Mouse (Mus musculus): ENCODE data around the gene Kl. TPM values are rescaled to one million over a fixed set of nuclear protein-coding genes. Genes with fewer than 3 reads are reported as not detected.

Kl gene
- polyA plus RNA-seq, 1 experiment from 2014 or later: 0.91 TPM

DNA sequence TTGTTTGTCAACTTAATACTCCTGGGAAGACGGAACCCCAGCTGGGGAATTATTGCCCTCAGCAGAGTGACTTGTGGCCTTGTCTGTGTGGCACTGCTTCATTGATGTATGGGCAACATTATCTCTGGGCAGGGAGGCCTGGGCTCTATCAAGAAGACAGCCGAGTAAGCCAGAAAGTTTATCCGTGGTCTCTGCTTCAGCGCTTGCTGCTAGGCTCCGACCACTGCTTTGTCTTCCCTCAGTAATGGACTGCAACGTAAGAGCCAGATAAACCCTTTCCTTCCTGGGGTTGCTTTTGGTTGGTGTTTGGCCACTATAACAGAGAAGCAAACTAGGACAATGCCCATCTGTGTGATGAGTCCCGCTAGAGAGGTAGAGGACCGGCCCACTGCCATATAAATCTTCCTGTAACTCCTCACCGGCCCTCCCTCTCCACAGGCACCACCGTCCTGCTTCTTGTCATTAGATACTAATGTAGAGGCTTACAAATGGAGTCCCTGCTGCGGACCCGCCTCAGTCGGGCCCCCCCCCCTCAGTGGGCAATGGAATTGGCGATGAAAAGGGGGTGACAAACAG lies 25.1 kb downstream of the Kl start:
- H3K4me3 ChIP-seq (replicated peaks; ENCODE audit: low read depth, low read length): no peak overlapping the region
- 82% methylated on average over 14 of the region's 14 CpGs for WGBS
- no peaks in the 10 kb centered on the region for H3K36me3 ChIP-seq (ENCODE audit: control insufficient read depth, insufficient read depth, low read length)
- no peaks in the 10 kb centered on the region for H3K4me1 ChIP-seq (ENCODE audit: control insufficient read depth, insufficient read depth, low read length)
- ATAC-seq (ENCODE audit: low FRiP score, low TSS enrichment) (no peak), DNase-seq (no peak)
- H3K4me2 ChIP-seq (ENCODE audit: low read length): no peak overlapping the region
- H3K27ac ChIP-seq (replicated peaks; ENCODE audit: low read depth, low read length): no peak overlapping the region
- H3K27me3 ChIP-seq (ENCODE audit: control insufficient read depth, insufficient read depth, low read length): no peaks in the 10 kb centered on the region
- H3K9me3 ChIP-seq (ENCODE audit: control insufficient read depth, low read length): no peaks in the 10 kb centered on the region
- no peak overlapping the region for H3K9ac ChIP-seq (replicated peaks; ENCODE audit: low read length)

DNA sequence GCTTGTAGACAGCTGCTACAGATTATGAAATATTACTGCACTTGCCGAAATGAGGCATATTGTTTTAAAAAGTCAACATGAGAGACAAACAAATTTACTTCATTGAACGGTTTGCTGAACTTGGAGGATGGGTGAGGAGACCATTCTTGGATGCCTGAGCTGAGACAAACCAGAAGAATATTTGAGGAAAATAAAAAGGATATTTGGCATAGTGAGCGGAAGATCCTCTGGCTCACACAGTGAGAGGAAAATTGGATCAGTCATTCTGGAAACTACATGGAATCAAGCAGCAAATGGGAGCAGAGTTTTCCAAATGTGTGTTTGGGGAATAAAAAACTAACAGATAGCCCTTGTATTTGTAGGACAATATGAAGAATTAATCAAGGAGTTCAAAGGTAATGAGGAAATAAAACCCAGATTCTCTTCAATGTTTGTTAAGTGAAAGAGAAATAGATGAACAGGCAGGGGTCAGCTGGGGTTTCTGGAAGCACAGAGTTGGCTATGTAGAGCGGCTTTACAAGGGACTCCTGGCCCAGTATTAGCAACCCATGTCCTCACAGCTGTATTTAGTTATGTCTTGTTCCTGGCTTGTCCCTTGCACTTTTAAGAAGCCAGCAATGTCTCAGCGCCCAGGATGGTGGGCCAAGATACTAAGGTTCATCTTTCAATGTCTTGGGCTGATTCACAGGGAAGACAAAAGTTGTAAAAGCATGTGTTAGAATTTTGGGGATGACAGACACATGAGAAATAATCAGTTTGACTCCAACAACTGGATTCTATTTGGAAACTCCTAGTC lies 27.1 kb downstream of the Kl start:
- H3K27me3 ChIP-seq (ENCODE audit: control insufficient read depth, insufficient read depth, low read length): no peaks in the 10 kb centered on the region
- 90% methylated on average over 5 of the region's 5 CpGs for WGBS
- no peaks in the 10 kb centered on the region for H3K4me1 ChIP-seq (ENCODE audit: control insufficient read depth, insufficient read depth, low read length)
- H3K27ac ChIP-seq (replicated peaks; ENCODE audit: low read depth, low read length): no peak overlapping the region
- H3K36me3 ChIP-seq (ENCODE audit: control insufficient read depth, insufficient read depth, low read length): no peaks in the 10 kb centered on the region
- H3K4me2 ChIP-seq (ENCODE audit: low read length): no peak overlapping the region
- DNase-seq (no peak), ATAC-seq (ENCODE audit: low FRiP score, low TSS enrichment) (no peak)
- H3K9me3 ChIP-seq (ENCODE audit: control insufficient read depth, low read length): no peaks in the 10 kb centered on the region
- H3K4me3 ChIP-seq (replicated peaks; ENCODE audit: low read depth, low read length): no peak overlapping the region
- H3K9ac ChIP-seq (replicated peaks; ENCODE audit: low read length): no peak overlapping the region

DNA sequence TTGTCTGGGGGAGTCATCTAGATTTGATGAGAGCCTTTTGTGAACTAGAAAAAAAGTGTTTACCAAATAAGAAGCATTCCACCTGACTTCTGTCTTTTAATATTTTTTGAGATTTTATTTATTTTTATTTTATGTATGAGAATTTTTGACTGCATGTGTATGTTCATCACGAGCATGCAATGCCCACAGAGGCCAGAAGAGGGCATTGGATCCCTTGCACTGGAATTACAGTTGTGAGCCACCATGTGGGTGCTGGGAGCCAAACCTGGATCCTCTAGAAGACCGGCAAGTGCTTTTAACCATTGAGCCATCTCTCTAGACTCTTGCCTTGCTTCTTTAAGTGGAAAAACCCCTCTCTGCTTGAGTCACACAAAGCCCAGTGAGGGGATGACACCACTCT lies 29.7 kb downstream of the Kl start:
- Histone ChIP-seq H3K9me3 (ENCODE audit: control insufficient read depth, low read length) (no peaks in the 10 kb centered on the region), H3K4me3 (replicated peaks; ENCODE audit: low read depth, low read length) (no peak overlapping the region), H3K9ac (replicated peaks; ENCODE audit: low read length) (no peak overlapping the region), H3K4me2 (ENCODE audit: low read length) (no peak overlapping the region), H3K27me3 (ENCODE audit: control insufficient read depth, insufficient read depth, low read length) (no peaks in the 10 kb centered on the region), H3K36me3 (ENCODE audit: control insufficient read depth, insufficient read depth, low read length) (no peaks in the 10 kb centered on the region), H3K4me1 (ENCODE audit: control insufficient read depth, insufficient read depth, low read length) (no peaks in the 10 kb centered on the region), H3K27ac (replicated peaks; ENCODE audit: low read depth, low read length) (no peak overlapping the region)
- DNase-seq (no peak), ATAC-seq (ENCODE audit: low FRiP score, low TSS enrichment) (no peak)
- 94% methylated on average over 2 of the region's 2 CpGs for WGBS

DNA sequence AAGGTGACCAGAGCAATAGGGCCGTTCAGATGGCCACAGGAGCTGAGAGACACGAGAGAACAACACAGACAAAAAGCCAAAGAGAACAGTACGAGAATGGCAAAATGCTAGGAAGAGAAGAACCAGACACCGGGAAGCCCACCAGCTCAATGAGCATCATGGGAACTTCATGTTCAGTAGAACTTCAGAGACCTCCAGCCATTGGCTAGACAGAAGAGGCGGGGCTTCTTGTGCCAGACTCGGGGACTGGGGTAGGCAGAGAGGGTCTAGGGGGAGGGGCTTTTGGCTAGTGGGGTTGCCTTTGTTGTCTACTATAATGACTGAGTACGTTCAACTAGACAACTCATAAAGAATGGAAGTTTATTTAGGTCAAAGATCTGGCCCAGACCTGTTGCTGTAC lies 41.7 kb downstream of the Kl start:
- 89% methylated on average over 7 of the region's 7 CpGs for WGBS
- Histone ChIP-seq H3K9me3 (ENCODE audit: control insufficient read depth, low read length) (no peaks in the 10 kb centered on the region), H3K4me2 (ENCODE audit: low read length) (no peak overlapping the region), H3K9ac (replicated peaks; ENCODE audit: low read length) (no peak overlapping the region), H3K36me3 (ENCODE audit: control insufficient read depth, insufficient read depth, low read length) (no peaks in the 10 kb centered on the region), H3K27me3 (ENCODE audit: control insufficient read depth, insufficient read depth, low read length) (no peaks in the 10 kb centered on the region), H3K4me3 (replicated peaks; ENCODE audit: low read depth, low read length) (no peak overlapping the region), H3K27ac (replicated peaks; ENCODE audit: low read depth, low read length) (no peak overlapping the region), H3K4me1 (ENCODE audit: control insufficient read depth, insufficient read depth, low read length) (no peaks in the 10 kb centered on the region)
- no peak for ATAC-seq (ENCODE audit: low FRiP score, low TSS enrichment)
- no peak for DNase-seq

DNA sequence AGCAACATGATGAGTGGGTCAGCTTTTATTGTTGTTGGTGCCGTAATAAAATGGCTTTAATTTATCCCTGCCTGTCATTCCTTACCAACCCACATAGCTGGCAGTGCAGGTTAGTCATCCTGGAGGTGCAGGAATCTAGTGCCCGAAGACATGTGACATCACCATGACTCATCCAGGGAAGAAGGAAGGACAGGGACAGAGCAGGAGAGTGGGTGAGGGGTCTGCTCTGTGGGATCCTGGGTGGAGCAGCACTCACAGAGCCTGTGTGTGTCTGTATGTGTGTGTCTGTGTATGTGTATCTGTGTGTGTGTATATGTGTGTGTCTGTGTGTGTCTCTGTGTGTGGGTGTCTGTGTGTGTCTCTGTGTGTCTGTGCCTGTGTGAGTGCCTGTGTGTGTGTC lies 44.2 kb downstream of the Kl start:
- no peak overlapping the region for H3K9ac ChIP-seq (replicated peaks; ENCODE audit: low read length)
- DNase-seq (no peak), ATAC-seq (ENCODE audit: low FRiP score, low TSS enrichment) (no peak)
- H3K4me2 ChIP-seq (ENCODE audit: low read length): no peak overlapping the region
- no peaks in the 10 kb centered on the region for H3K9me3 ChIP-seq (ENCODE audit: control insufficient read depth, low read length)
- 90% methylated on average over 2 of the region's 2 CpGs for WGBS
- no peak overlapping the region for H3K4me3 ChIP-seq (replicated peaks; ENCODE audit: low read depth, low read length)
- H3K27ac ChIP-seq (replicated peaks; ENCODE audit: low read depth, low read length): no peak overlapping the region
- no peaks in the 10 kb centered on the region for H3K4me1 ChIP-seq (ENCODE audit: control insufficient read depth, insufficient read depth, low read length)
- H3K36me3 ChIP-seq (ENCODE audit: control insufficient read depth, insufficient read depth, low read length): no peaks in the 10 kb centered on the region
- H3K27me3 ChIP-seq (ENCODE audit: control insufficient read depth, insufficient read depth, low read length): no peaks in the 10 kb centered on the region

DNA sequence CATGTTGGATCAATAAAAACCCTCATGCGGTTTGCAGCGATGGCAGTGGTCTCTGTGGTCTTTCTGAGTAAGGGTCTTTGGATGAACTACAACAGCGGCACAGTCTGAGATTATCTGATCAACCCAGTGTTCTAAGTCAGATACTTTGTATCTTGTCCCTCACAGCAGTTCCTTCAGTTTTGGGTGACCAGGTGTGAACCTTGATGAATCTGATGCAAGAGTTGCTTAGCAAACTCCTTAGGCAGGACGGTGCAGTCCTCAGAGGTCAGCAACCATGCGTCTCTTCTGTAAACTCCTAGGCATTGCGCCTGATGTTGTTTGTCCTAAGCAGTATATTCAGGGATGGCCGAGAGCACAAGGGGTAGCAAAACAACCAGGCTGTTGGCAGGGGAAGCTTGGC lies 48.7 kb downstream of the Kl start:
- Histone ChIP-seq H3K4me1 (ENCODE audit: control insufficient read depth, insufficient read depth, low read length) (no peaks in the 10 kb centered on the region), H3K4me2 (ENCODE audit: low read length) (no peak overlapping the region), H3K36me3 (ENCODE audit: control insufficient read depth, insufficient read depth, low read length) (no peaks in the 10 kb centered on the region), H3K9me3 (ENCODE audit: control insufficient read depth, low read length) (no peaks in the 10 kb centered on the region), H3K27ac (replicated peaks; ENCODE audit: low read depth, low read length) (no peak overlapping the region), H3K4me3 (replicated peaks; ENCODE audit: low read depth, low read length) (no peak overlapping the region), H3K9ac (replicated peaks; ENCODE audit: low read length) (no peak overlapping the region), H3K27me3 (ENCODE audit: control insufficient read depth, insufficient read depth, low read length) (no peaks in the 10 kb centered on the region)
- ATAC-seq (ENCODE audit: low FRiP score, low TSS enrichment) (no peak), DNase-seq (no peak)
- WGBS: 91% methylated on average over 7 of the region's 7 CpGs

DNA sequence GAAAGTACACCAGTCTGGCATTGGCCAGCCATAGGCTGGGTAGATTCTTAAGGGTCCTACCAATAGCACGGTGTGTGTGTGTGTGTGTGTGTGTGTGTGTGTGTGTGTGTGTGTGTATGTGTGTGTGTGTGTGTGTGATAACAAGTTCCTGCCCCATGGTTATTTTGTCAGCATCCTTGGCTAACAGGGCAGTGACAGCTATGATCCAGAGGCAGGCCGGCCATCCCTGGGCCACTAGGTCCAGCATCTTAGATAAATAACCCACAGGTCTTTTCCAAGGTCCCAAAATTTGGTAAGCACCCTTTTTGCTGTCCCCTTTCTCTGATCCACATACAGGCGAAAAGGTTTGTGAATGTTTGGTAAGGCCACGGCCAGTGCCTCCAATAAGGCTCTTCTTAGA lies 49.6 kb downstream of the Kl start:
- H3K27me3 ChIP-seq (ENCODE audit: control insufficient read depth, insufficient read depth, low read length): no peaks in the 10 kb centered on the region
- H3K27ac ChIP-seq (replicated peaks; ENCODE audit: low read depth, low read length): no peak overlapping the region
- no peaks in the 10 kb centered on the region for H3K4me1 ChIP-seq (ENCODE audit: control insufficient read depth, insufficient read depth, low read length)
- H3K9me3 ChIP-seq (ENCODE audit: control insufficient read depth, low read length): no peaks in the 10 kb centered on the region
- H3K4me2 ChIP-seq (ENCODE audit: low read length): no peak overlapping the region
- ATAC-seq (ENCODE audit: low FRiP score, low TSS enrichment): no peak
- H3K36me3 ChIP-seq (ENCODE audit: control insufficient read depth, insufficient read depth, low read length): no peaks in the 10 kb centered on the region
- H3K9ac ChIP-seq (replicated peaks; ENCODE audit: low read length): no peak overlapping the region
- no peak overlapping the region for H3K4me3 ChIP-seq (replicated peaks; ENCODE audit: low read depth, low read length)
- no peak for DNase-seq
- 97% methylated on average over 4 of the region's 4 CpGs for WGBS

DNA sequence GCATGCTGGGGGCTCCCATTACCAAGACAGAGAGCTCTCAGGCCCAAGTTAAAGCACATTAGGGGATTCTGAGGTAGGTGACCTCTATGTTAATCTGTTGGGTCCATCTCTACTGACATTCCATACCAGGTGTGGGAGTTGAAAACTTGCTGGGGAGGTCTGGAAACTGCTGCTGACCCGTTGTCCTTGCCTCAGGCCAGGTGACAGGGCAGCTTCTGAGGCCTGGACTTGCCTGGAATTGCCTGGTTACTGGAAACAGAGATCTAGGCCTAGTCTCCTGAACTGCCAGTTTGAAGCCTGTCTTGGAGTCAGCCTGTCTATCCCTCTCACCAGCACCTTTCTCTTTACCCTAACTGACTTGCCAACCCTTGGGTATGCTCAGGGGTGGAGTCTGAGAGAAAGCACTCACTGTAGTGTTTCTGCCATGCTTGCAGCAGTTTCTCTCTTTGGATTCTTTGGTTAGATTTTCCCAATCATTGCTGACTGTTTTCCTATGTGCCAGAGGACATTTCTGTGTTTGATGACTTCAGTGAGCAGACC lies 51.9 kb downstream of the Kl start:
- no peaks in the 10 kb centered on the region for H3K4me1 ChIP-seq (ENCODE audit: control insufficient read depth, insufficient read depth, low read length)
- no peak overlapping the region for H3K4me2 ChIP-seq (ENCODE audit: low read length)
- WGBS: 72% methylated on average over 1 of the region's 1 CpGs
- H3K27me3 ChIP-seq (ENCODE audit: control insufficient read depth, insufficient read depth, low read length): no peaks in the 10 kb centered on the region
- ATAC-seq (ENCODE audit: low FRiP score, low TSS enrichment) (no peak), DNase-seq (no peak)
- no peak overlapping the region for H3K9ac ChIP-seq (replicated peaks; ENCODE audit: low read length)
- H3K9me3 ChIP-seq (ENCODE audit: control insufficient read depth, low read length): no peaks in the 10 kb centered on the region
- no peak overlapping the region for H3K27ac ChIP-seq (replicated peaks; ENCODE audit: low read depth, low read length)
- no peak overlapping the region for H3K4me3 ChIP-seq (replicated peaks; ENCODE audit: low read depth, low read length)
- H3K36me3 ChIP-seq (ENCODE audit: control insufficient read depth, insufficient read depth, low read length): no peaks in the 10 kb centered on the region

DNA sequence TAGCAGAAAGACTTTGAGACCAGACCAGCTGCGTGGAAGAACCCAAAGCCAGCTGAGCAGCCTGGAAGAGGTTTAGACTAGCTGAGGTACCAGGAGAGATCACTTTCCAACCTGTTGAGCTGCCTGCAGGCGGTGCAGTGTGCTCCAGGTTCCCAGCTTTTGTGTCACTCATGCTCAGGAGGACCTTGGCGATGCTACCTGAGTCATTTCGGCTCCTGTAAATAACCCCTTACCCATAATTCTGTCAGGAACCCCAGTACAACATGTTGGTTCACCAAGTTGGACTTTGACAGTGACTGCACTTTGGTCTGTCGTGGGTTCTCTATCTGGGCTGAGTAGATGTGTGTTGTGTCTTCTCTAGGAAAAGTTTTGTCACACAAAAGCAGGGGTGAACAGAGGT lies 66.0 kb downstream of the Kl start:
- DNase-seq (no peak), ATAC-seq (ENCODE audit: low FRiP score, low TSS enrichment) (no peak)
- no peaks in the 10 kb centered on the region for H3K9me3 ChIP-seq (ENCODE audit: control insufficient read depth, low read length)
- H3K27me3 ChIP-seq (ENCODE audit: control insufficient read depth, insufficient read depth, low read length): no peaks in the 10 kb centered on the region
- H3K36me3 ChIP-seq (ENCODE audit: control insufficient read depth, insufficient read depth, low read length): no peaks in the 10 kb centered on the region
- no peak overlapping the region for H3K27ac ChIP-seq (replicated peaks; ENCODE audit: low read depth, low read length)
- no peak overlapping the region for H3K4me3 ChIP-seq (replicated peaks; ENCODE audit: low read depth, low read length)
- no peak overlapping the region for H3K9ac ChIP-seq (replicated peaks; ENCODE audit: low read length)
- H3K4me1 ChIP-seq (ENCODE audit: control insufficient read depth, insufficient read depth, low read length): 0 out of 2 replicates have a peak, but pooled peaks cover 2% of the 10 kb centered on the region
- WGBS: 72% methylated on average over 5 of the region's 5 CpGs
- H3K4me2 ChIP-seq (ENCODE audit: low read length): no peak overlapping the region
